Mouse (Mus musculus) liver, postnatal 0 days (tissue): ENCODE results near the gene Myoz2.

Experiments used
- CTCF ChIP-seq: sonication (generic); IDR thresholded peaks from 2 replicates; pipeline ENCODE4 v1.5.1; 2016; ENCODE audit warnings: antibody characterized with exemption, low read depth
- EP300 ChIP-seq: IDR thresholded peaks from 2 replicates; pipeline ENCODE4 v1.6.1; 2016; ENCODE audit warnings: antibody characterized with exemption, low read depth, mild to moderate bottlenecking

DNA sequence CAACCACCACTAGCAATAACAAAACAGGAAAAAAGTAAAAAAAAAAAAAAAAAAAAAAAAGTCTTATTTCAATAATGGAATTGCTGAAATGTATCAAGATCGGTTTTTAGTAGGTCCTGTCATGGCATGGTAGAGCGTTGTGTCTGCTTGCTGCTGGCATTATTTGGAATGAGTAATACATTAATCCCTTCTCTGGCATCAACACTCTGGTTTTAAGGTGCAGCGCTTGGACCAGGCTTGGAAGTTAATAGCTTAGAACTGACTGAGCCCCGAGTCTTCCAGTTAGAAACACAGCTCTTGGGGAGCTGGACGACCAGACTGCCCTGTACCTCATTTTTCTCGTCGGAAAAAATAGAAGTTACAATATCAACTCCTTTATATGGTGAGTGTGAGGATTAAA lies 32.0 kb upstream of the Myoz2 start:
- no peak for TF ChIP-seq EP300
- no peak for TF ChIP-seq CTCF
